Mouse (Mus musculus): Measurements from ENCODE around the gene Ctsj.
"Not testable (repeated sequence)": the region's sequence is repeated elsewhere in the genome, so short reads cannot be mapped to it uniquely, and the experiment has no call there.

Ctsj gene

GRCm38 (mm10) chr13:61005859-61006258, at the start of gene Ctsj:
Gene Ctsj, minus strand, starts transcription at chr13:61005959.
- in situ Hi-C loops (cut with MboI; ENCODE audit: low sequenced_read_pairs) = no loop called here

GRCm38 (mm10) chr13:61040531-61040930, 34.8 kb upstream of the Ctsj start, which contains the start of gene Ctsq:
Gene Ctsq, minus strand, starts transcription at chr13:61040631.
- in situ Hi-C loops (cut with MboI; ENCODE audit: low sequenced_read_pairs) = no loop called here

GRCm38 (mm10) chr13:61022785-61023184, 17.0 kb upstream of the Ctsj start:
- in situ Hi-C loops (cut with MboI; ENCODE audit: low sequenced_read_pairs) = no loop called here

GRCm38 (mm10) chr13:61021844-61022243, 16.1 kb upstream of the Ctsj start:
- in situ Hi-C loops (cut with MboI; ENCODE audit: low sequenced_read_pairs) = no loop called here

GRCm38 (mm10) chr13:61010171-61010570, 4.4 kb upstream of the Ctsj start:
- in situ Hi-C loops (cut with MboI; ENCODE audit: low sequenced_read_pairs) = no loop called here

- in situ Hi-C loops (cut with MboI; ENCODE audit: low sequenced_read_pairs) = no loop called here
These were observed 8.2 kb downstream of the Ctsj start for GRCm38 (mm10) chr13:60997600-60997999.

- in situ Hi-C loops (cut with MboI; ENCODE audit: low sequenced_read_pairs) = not testable (repeated sequence)
These were observed 18.8 kb downstream of the Ctsj start for GRCm38 (mm10) chr13:60986915-60987314.

GRCm38 (mm10) chr13:60972319-60972718, 33.4 kb downstream of the Ctsj start:
- in situ Hi-C loops (cut with MboI; ENCODE audit: low sequenced_read_pairs) = not testable (repeated sequence)

- in situ Hi-C loops (cut with MboI; ENCODE audit: low sequenced_read_pairs) = not testable (repeated sequence)
These were observed 41.8 kb downstream of the Ctsj start for GRCm38 (mm10) chr13:60963985-60964384.

- in situ Hi-C loops (cut with MboI; ENCODE audit: low sequenced_read_pairs) = no loop called here
These were observed 44.1 kb downstream of the Ctsj start for GRCm38 (mm10) chr13:60961706-60962105.

Data from CH12F3 (cell line).